Mouse (Mus musculus) liver, adult 2 months (tissue): ENCODE data around the gene Fam72a.

Experiments
- CTCF ChIP-seq: fragments of 200-500 bp; IDR thresholded peaks from 2 replicates; pipeline ENCODE4 v1.5.1; 2011; ENCODE audit warnings: low read depth, low read length, control low read depth
- POLR2A ChIP-seq: fragments of 200-500 bp; IDR thresholded peaks from 2 replicates; pipeline ENCODE4 v1.6.1; 2011; ENCODE audit warnings: low read length, control low read depth; ENCODE audit not compliant: insufficient read depth; ENCODE audit errors: extremely low read depth

DNA sequence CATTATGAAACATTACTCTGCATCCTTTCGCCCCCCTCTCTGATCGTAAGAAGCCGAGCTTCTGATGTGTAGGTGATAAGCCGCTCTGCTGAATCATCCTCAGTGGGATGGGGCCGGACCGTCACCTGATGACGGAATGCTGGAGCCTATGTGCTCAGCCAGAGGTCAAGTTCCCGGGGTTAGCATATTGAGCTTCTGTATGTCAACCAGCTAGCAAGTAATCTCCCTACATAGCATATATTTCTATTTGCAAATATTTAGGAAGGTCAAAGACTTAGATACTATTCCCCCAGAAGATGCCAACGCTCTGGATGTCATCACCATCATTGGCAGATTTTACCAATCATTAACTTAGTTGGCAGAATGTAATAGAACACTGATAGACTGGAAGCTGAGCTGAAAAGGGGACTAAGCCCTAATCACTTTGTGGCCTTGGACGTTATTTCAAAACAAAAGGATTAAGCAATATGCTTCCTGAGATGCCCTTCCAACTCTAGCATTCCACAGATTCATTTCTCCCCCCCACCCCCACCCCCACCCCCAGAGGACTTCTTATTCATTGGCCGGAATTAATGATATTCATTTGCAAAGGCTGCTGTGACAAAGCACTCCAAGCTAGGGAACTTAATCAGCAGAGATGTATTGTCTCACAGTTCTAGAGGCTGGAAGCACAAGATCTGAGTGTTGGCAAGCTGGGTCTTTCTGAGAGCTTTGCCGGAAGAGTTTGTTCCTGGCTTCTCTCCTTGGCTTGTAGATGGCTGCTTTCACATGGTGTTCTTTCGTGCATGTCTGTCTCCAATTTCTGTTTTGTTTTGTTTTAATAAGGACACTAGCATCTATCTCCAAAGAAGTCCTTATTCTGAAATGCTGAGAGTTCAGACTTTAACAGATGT lies 19.3 kb downstream of the Fam72a start:
- TF ChIP-seq CTCF (no peak), POLR2A (no peak)
